Mouse (Mus musculus) central nervous system, embryonic 11.5 days (tissue): ENCODE results near the gene Nicn1. TPM values are rescaled to one million over a fixed set of nuclear protein-coding genes. Genes with fewer than 3 reads are reported as not detected.

Source experiments
- polyA plus RNA-seq: library from polyadenylated mRNA; depleted of rRNA; stranded (reverse); fragments of >200 nt; gene quantifications from 2 replicates; pipeline ENCODE4 v1.2.3, GENCODE M21; 2012; rRNA removed

The Nicn1 gene
- polyA plus RNA-seq, result 30.2 and 45.5 TPM in 2 replicates

GRCm38 (mm10) chr9:108290016-108290750 lies at the start of gene Nicn1:
Gene Nicn1 (plus strand): TSS chr9:108290429.

GRCm38 (mm10) chr9:108263690-108264190 lies 26.5 kb upstream of the Nicn1 start, which contains the start of gene Dag1:
Gene Dag1 (minus strand): TSS chr9:108263958.

GRCm38 (mm10) chr9:108296453-108297355 lies 6.5 kb downstream of the Nicn1 start, which contains the start of gene Amt:
Gene Amt (plus strand): TSS chr9:108296853.

GRCm38 (mm10) chr9:108305629-108306520 lies 15.6 kb downstream of the Nicn1 start, which contains the start of the genes Rhoa and Tcta:
Gene Rhoa (plus strand): TSS chr9:108306129.
Gene Tcta (minus strand): TSS chr9:108306160.

GRCm38 (mm10) chr9:108338886-108339781 lies 48.9 kb downstream of the Nicn1 start, which contains the start of gene Gpx1:
Gene Gpx1 (plus strand): TSS chr9:108338903.

Other genes with a start within 250 kb of the Nicn1 start
- 16.1 and 20.8 TPM in 2 replicates for gene Gmppb, start 241.2 kb upstream of the Nicn1 start, polyA plus RNA-seq
- gene Amigo3, start 237.3 kb upstream of the Nicn1 start, polyA plus RNA-seq, result 1.9 and 2.9 TPM in 2 replicates
- 0.83 and 0.87 TPM in 2 replicates for gene Mst1, start 210.0 kb upstream of the Nicn1 start, polyA plus RNA-seq
- gene Rnf123, start 207.1 kb upstream of the Nicn1 start, polyA plus RNA-seq, result 56.8 and 62.6 TPM in 2 replicates
- gene Apeh, start 195.8 kb upstream of the Nicn1 start, polyA plus RNA-seq, result 65.8 and 71.6 TPM in 2 replicates
- gene Bsn, start 100.0 kb upstream of the Nicn1 start, polyA plus RNA-seq, result 5.1 and 6.2 TPM in 2 replicates
- 23.8 and 29.4 TPM in 2 replicates for gene Dag1, start 26.5 kb upstream of the Nicn1 start, polyA plus RNA-seq
- gene Amt, start 6.4 kb downstream of the Nicn1 start, polyA plus RNA-seq, result 40.6 and 51.6 TPM in 2 replicates
- 236 and 260 TPM in 2 replicates for gene Rhoa, start 15.7 kb downstream of the Nicn1 start, polyA plus RNA-seq
- 12.7 and 22.2 TPM in 2 replicates for gene Tcta, start 15.7 kb downstream of the Nicn1 start, polyA plus RNA-seq
- gene Gpx1, start 48.5 kb downstream of the Nicn1 start, polyA plus RNA-seq, result 654 and 762 TPM in 2 replicates
- 113 and 120 TPM in 2 replicates for gene Usp4, start 57.4 kb downstream of the Nicn1 start, polyA plus RNA-seq
- 1.4 and 1.8 TPM in 2 replicates for gene 1700102P08Rik, start 102.4 kb downstream of the Nicn1 start, polyA plus RNA-seq
- 1.1 and 1.6 TPM in 2 replicates for gene Ccdc36, start 138.1 kb downstream of the Nicn1 start, polyA plus RNA-seq
- not detected in 2 replicates for gene BC048562, start 146.1 kb downstream of the Nicn1 start, polyA plus RNA-seq
- gene Ccdc71, start 170.1 kb downstream of the Nicn1 start, polyA plus RNA-seq, result 25.0 and 28.4 TPM in 2 replicates
- gene Klhdc8b, start 171.2 kb downstream of the Nicn1 start, polyA plus RNA-seq, result 43.0 and 49.4 TPM in 2 replicates
- gene Lamb2, start 189.3 kb downstream of the Nicn1 start, polyA plus RNA-seq, result 67.7 and 81.1 TPM in 2 replicates
- 146 and 160 TPM in 2 replicates for gene Usp19, start 200.2 kb downstream of the Nicn1 start, polyA plus RNA-seq
- gene Qars, start 217.3 kb downstream of the Nicn1 start, polyA plus RNA-seq, result 239 and 264 TPM in 2 replicates
- gene Qrich1, start 226.4 kb downstream of the Nicn1 start, polyA plus RNA-seq, result 122 and 154 TPM in 2 replicates